Mouse (Mus musculus): ENCODE results near the gene Zbed6.

Gene Zbed6

GRCm38 (mm10) chr1:133661203-133661933 lies 683 bp upstream of the Zbed6 start, which contains the start of gene Gm38394:
Gene Gm38394, minus strand, starts transcription at chr1:133661318.
- peak; percentile 89 for DNase-seq

- DNase-seq: no peak
These were observed 1.8 kb downstream of the Zbed6 start for GRCm38 (mm10) chr1:133658878-133659277.

- DNase-seq: no peak
These were observed 3.9 kb downstream of the Zbed6 start for GRCm38 (mm10) chr1:133656811-133657210.

GRCm38 (mm10) chr1:133653033-133653432 lies 7.7 kb downstream of the Zbed6 start:
- DNase-seq: no peak

GRCm38 (mm10) chr1:133650288-133651055 lies 10.2 kb downstream of the Zbed6 start:
- no peak for DNase-seq

GRCm38 (mm10) chr1:133645652-133646051 lies 15.0 kb downstream of the Zbed6 start:
- no peak for DNase-seq

- DNase-seq: no peak
These were observed 19.5 kb downstream of the Zbed6 start for GRCm38 (mm10) chr1:133641163-133641562.

GRCm38 (mm10) chr1:133638517-133638916 lies 22.2 kb downstream of the Zbed6 start:
- no peak for DNase-seq

GRCm38 (mm10) chr1:133632168-133632567 lies 28.5 kb downstream of the Zbed6 start:
- no peak for DNase-seq

GRCm38 (mm10) chr1:133625052-133625451 lies 35.6 kb downstream of the Zbed6 start:
- no peak for DNase-seq

- DNase-seq: no peak
These were observed 42.4 kb downstream of the Zbed6 start for GRCm38 (mm10) chr1:133618311-133618710.

- no peak for DNase-seq
These were observed 42.8 kb downstream of the Zbed6 start for GRCm38 (mm10) chr1:133617908-133618307.

- DNase-seq: peak; percentile 10
These were observed 46.9 kb downstream of the Zbed6 start for GRCm38 (mm10) chr1:133613817-133614216.

- DNase-seq: no peak
These were observed 49.2 kb downstream of the Zbed6 start for GRCm38 (mm10) chr1:133611436-133611835.

GRCm38 (mm10) chr1:133610601-133611000 lies 50.1 kb downstream of the Zbed6 start:
- DNase-seq: no peak

GRCm38 (mm10) chr1:133609771-133610502 lies 50.7 kb downstream of the Zbed6 start, which contains the start of gene Snrpe:
Gene Snrpe, minus strand, starts transcription at chr1:133610291.
- peak; percentile 98 for DNase-seq
